Comparison of ENCODE assay signal across 15 mouse cellular contexts in genomic region chr10:68036368-68036980, GRCm38 (mm10).
"Had no signal": no experiment of that assay in that cellular context is flagged by ENCODE, and none has a peak within 500 bp of the region (broad histone marks: within the 10 kb centered on the region; RNA-seq: fewer than 3 reads in every experiment).

No protein-coding gene starts in this region.

- H3K9ac ChIP-seq: intestine, embryonic 15.5 days; limb, embryonic 15.5 days; liver, embryonic 12.5 days; lung, embryonic 14.5 days; midbrain, embryonic 12.5 days had no signal

- H3K36me3 ChIP-seq: intestine, embryonic 15.5 days; limb, embryonic 15.5 days had no signal

- H3K27ac ChIP-seq: intestine, embryonic 15.5 days; limb, embryonic 15.5 days; liver, embryonic 12.5 days; midbrain, embryonic 12.5 days had no signal

- H3K9me3 ChIP-seq: intestine, embryonic 15.5 days; limb, embryonic 15.5 days; liver, embryonic 12.5 days; midbrain, embryonic 12.5 days had no signal

- DNase-seq: kidney, adult 18-20 months; kidney, postnatal 14 days; left cerebral cortex, postnatal 4 days; lung, embryonic 14.5 days; lung, postnatal 14 days; retina, postnatal 1 day; right cerebral cortex, postnatal 4 days; spleen, adult 18-20 months; thymus, adult 18-20 months; thymus, postnatal 14 days had no signal

- H3K4me1 ChIP-seq: intestine, embryonic 15.5 days; limb, embryonic 15.5 days; liver, embryonic 12.5 days had no signal

- H3K4me3 ChIP-seq: intestine, embryonic 15.5 days; limb, embryonic 15.5 days; liver, embryonic 12.5 days; midbrain, embryonic 12.5 days had no signal

- ATAC-seq: intestine, embryonic 15.5 days; liver, embryonic 12.5 days; midbrain, embryonic 16.5 days had no signal

- H3K27me3 ChIP-seq: intestine, embryonic 15.5 days; limb, embryonic 15.5 days; liver, embryonic 12.5 days had no signal

- H3K4me2 ChIP-seq: intestine, embryonic 15.5 days; limb, embryonic 15.5 days; liver, embryonic 12.5 days; lung, embryonic 14.5 days; midbrain, embryonic 12.5 days had no signal
